Mouse (Mus musculus) bone marrow, adult 2 months (tissue): ENCODE measurements around the gene Tmem56.

Experiments
- CTCF ChIP-seq: fragments of 200-500 bp; IDR thresholded peaks from 2 replicates; pipeline ENCODE4 v1.5.1; 2011; ENCODE audit warnings: low read length, control low read depth; ENCODE audit not compliant: control insufficient read depth, insufficient read depth
- POLR2A ChIP-seq: fragments of 200-500 bp; IDR thresholded peaks from 2 replicates; pipeline ENCODE4 v1.6.1; 2011; ENCODE audit warnings: low read depth, mild to moderate bottlenecking, control low read depth, low read length, borderline replicate concordance; ENCODE audit not compliant: control insufficient read depth

DNA sequence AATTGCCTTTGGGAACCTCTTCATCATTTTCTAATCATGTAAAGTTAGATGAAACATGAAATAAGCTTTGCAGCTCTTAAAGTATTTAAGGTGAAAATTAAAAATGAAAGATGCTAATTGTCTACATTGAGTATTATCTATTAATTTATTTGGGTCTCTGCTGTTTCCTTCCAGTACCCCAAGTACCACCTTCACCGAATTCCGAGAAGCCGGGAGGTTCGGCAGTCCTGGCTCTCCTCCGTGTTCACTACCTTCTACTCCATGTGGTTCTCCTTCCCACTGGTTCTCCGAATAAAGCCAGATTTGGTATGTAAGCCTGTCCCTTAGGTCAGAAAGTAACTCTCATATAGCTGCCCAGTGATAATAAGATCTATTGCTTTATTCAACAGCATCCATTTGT lies 37.0 kb upstream of the Tmem56 start:
- no peak for TF ChIP-seq POLR2A
- TF ChIP-seq CTCF: no peak
